Mouse (Mus musculus): ENCODE data around the gene Adcy1.
"Not testable (repeated sequence)": the region's sequence is repeated elsewhere in the genome, so short reads cannot be mapped to it uniquely, and the experiment has no call there.

Adcy1 gene

GRCm38 (mm10) chr11:7192710-7193109 is 129.4 kb downstream of the Adcy1 start:
- no peak for DNase-seq

DNA sequence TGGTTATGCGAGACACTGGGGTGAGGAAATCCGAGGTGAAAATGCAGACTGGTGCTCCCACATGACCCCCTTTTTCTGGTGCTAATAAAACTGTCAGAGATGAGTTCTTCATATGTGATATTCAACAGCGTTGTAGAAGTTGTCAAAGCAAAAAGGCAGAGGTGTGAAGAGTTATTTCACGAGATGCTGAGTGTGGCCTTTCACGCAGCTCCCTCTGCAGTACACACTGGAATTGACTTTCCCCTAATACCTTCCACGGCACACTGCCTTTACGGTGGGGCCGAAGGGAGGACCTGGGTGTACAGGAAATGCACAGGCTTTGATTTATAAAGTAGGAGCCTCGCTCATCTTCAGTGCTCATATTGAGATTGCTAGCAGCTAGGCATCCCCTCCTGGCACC is 129.8 kb downstream of the Adcy1 start:
- no peak for DNase-seq

- DNase-seq = no peak
Measured at GRCm38 (mm10) chr11:7194432-7195311, 131.4 kb downstream of the Adcy1 start.

GRCm38 (mm10) chr11:7195312-7195685 is 132.0 kb downstream of the Adcy1 start:
- DNase-seq = no peak

DNA sequence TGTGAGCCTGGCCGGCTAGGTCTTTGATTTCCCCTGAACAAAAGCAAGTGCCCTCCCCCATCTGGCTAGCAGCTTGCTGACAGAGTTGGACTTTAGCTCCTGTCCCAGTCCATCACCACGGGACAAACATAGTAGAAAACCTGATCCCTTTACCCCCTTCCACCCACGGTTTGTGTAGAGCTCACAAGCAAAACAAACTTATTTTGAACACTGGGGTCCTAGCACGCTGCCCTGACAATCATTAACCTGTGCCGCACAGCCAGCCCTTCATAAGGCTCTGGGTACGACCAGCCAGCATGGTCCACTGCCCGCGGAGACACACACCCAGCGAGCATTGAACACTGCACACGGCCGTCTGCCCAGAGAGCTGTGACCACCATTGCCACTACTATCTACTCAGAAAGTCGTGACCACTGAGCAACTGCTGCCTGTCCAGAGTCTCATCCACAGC is 134.2 kb downstream of the Adcy1 start, which contains the start of gene Igfbp1:
Gene Igfbp1, plus strand, starts transcription at position 292 of the 451 bp plus-strand sequence.
- no peak for DNase-seq

DNA sequence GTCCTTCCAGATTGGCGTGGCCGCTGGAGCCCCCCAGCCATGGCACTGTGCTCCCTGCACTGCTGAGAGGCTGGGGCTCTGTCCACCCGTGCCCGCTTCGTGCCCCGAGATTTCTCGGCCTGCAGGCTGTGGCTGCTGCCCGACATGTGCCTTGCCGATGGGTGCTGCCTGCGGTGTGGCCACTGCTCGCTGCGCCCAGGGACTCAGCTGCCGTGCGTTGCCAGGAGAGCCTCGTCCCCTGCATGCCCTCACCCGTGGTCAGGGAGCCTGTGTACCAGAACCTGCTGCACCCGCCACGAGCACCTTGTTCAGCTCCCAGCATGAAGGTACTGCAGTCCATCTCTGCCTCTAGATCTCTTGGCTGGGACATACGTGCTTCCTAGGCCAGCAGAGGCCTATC is 134.7 kb downstream of the Adcy1 start:
- no peak for DNase-seq

DNA sequence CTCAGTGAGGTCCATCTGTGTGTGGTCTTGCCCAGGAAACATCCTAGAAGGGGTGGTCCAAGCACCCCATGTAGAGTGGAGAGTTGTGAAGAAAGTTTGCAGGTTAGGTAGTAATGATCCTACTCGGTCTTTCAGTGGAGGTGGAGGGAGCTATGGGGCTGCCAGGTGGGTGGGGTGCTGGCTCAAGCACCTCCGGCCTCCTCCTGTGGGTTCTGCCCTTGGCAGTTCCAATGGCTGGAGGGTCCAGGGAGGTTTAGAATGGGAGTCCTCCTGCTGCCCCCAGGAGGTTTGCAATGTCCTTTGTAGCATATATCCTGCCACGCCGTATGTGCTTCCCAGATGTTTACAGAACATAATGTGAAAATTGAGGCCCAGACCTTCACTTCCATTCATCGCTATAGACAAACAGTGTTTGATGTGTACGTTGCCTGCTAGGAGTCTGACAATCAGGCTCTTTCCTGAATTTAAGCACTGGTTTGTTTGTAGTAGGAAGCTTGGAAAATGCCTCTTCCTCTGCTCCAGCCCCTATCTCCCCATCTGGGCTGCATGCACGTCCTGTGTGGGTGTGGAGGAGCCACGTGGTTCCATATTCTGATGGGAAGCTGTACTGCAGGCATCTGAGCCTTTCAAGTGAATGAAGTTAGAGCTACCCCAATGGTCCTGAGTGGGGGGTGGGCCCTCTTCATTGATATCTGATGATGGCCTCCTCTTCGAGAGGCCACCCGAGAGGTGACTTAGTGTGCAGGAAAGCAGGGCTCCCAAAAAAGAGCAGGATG is 135.4 kb downstream of the Adcy1 start:
- DNase-seq = no peak

DNA sequence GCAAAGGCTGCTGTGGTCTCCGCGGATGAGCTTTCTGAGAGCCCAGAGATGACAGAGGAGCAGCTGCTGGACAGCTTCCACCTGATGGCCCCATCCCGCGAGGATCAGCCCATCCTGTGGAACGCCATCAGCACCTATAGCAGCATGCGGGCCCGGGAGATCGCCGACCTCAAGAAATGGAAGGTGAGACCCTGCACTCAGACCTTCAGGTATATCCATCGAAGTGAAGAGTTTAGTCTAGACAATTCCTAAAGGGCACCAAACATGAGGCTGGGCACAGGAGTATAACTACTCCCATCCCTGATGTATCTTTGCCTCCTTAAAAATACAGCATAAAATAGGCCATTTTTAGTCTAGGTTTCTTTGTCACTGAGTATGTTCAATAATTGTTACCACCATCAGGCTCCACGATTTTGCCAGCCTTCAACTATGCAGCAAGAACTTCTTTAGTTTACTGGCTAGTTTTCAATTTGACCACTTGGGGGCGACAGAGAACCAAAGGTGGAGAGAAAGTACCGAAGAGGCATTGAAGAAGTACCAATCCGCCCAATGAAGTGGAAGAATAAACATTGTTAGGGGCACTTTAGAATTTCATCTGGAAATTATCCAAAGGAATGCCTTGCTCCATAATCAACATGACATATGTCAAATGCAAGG is 136.6 kb downstream of the Adcy1 start:
- peak; percentile 55 for DNase-seq

- no peak for DNase-seq
Measured at GRCm38 (mm10) chr11:7200393-7200783, 137.1 kb downstream of the Adcy1 start.

- no peak for DNase-seq
Measured at GRCm38 (mm10) chr11:7202206-7202605, 138.9 kb downstream of the Adcy1 start.

- DNase-seq = no peak
Measured at GRCm38 (mm10) chr11:7203846-7204245, 140.6 kb downstream of the Adcy1 start.

DNA sequence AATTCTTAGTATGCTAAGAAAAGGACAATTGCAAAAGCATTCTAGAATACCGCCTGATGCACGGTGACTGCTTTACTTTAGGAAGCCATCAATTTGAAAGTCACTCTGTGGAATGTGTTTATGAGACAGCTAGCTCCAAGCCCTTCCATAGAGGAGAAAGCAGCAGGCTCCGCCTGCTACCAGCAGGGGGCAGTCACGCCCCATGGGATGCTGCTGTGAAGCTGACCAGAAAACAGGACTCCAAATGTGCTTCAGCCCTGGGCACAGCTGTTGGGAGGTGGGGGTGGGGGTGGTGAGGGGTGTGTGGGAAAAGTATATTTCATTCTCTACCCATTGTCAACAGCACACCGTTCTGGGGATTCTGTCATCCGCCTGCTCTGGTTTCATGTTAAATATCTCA is 147.1 kb downstream of the Adcy1 start:
- peak; percentile 48 for DNase-seq

DNA sequence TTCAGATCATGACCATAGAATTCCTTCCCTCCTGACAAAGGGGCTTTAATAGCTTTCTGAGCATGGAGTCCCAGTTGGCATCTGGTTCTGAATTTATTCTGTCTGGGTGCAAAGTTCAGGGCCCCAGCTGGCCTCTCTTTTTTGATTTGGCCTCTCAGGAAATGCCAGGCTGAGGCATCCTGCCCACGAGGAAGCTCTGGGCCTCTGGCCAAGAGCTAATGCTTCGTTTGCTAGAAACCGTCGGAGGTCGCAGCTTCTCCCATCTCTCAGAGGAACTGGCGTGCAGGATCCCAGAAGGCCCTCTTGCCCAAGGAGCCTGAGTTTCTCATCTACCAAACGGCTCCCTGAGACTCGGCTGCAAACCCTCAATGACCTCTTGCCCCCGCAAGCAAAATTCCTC is 147.9 kb downstream of the Adcy1 start:
- no peak for DNase-seq

GRCm38 (mm10) chr11:7212126-7212798 is 149.0 kb downstream of the Adcy1 start:
- no peak for DNase-seq

GRCm38 (mm10) chr11:7213161-7213500 is 149.8 kb downstream of the Adcy1 start:
- no peak for DNase-seq

DNA sequence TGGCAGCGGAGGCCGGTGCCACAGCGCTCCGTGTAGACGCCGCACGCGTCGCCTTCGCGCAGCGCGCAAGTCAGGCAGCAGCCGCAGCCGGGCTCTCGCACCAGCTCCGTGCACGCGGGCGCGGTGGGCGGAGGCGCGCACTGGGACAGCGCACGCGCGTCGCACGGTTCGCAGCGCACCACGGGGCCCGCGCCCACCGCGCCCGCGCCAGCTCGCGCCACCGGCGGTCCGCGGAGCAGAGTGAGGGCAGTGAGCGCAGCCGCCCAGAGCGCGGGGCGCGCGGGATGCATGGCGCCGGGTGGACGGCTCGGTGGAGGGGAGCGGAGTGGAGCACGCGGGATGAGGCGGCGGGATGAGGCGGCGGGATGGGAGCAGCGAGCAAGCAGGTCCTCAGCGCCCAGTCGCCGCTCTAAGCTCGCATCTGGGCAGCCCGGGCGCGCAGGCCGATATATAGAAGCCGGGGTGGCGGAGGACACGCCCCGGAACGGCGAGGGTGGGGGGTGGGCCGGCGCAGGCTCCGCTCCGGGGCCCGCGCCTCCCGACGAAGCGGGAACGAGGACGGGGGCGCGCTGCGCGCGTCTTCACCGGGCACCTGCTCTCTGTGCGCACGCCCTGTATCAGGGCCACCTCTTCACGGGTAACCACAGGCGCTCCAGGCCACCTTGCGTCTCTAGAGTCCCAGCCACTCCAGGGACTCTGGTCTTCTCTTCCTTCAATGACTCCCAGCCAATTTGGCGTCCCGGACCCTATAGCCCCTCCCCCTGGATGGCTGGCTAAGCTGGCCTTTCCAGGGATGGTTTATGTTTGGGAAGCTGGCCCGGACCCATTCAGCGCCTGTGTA is 150.4 kb downstream of the Adcy1 start, which contains the start of gene Igfbp3:
Gene Igfbp3, minus strand, starts transcription at position 423 of the 841 bp plus-strand sequence.
- no peak for DNase-seq

DNA sequence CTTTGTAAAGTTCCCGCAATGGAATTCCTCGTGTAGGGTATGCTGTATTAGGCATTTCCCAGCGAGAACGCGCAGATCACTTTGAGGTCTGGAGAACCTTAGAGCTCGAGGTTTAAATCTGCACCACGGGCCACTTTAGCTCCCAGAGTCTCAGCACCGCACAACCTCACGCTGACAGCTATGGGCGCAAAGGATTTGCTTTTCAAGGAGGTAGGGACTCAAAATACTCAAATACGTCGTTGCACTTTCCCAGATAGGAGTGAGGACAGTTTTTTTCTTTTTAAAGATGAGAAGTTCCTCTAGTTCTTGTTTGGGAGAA is 151.0 kb downstream of the Adcy1 start:
- DNase-seq = no peak

DNA sequence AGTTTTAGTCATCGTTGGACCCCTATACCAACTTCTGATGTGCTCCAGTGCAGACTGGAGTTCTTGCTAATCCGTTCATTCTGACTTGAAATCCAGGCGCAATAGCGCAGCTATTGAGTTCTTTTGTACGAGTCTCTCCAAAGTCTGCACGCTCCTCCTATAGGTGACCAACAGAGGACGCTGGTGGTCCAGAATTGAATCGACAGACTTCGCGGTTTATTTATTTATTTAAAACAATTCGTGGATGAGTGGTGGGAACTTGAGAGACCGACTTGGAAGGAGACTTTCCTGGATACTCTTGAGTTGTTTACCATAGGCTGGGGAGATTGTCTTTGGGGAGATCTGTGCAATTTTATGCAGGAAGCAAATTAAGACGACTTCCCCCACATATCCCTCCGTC is 151.5 kb downstream of the Adcy1 start:
- no peak for DNase-seq

- DNase-seq = peak; percentile 27
Measured at GRCm38 (mm10) chr11:7215703-7216102, 152.4 kb downstream of the Adcy1 start.

GRCm38 (mm10) chr11:7221826-7222225 is 158.5 kb downstream of the Adcy1 start:
- DNase-seq = not testable (repeated sequence)

DNA sequence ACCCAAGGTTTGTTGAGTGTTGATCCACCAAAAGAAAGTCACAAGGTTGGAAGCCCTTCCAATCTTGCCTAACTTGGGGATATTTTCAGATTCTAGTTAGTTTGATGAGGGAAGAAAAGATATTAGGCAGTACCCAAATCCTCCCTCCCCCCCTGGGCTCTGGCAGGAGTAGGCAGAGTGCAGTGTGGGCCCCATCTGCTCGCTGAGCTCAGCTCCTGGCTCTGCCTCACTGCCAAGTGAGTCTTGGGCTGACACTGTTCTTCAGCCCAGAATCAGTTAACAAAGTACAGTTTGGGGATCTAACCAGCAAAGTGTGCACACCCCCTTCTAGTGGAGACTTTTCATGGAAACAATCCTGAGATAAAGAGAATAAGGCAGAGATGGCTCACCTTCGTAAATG is 162.9 kb downstream of the Adcy1 start:
- no peak for DNase-seq
